12 mouse cellular contexts compared by ENCODE assay signal in the genomic region with DNA sequence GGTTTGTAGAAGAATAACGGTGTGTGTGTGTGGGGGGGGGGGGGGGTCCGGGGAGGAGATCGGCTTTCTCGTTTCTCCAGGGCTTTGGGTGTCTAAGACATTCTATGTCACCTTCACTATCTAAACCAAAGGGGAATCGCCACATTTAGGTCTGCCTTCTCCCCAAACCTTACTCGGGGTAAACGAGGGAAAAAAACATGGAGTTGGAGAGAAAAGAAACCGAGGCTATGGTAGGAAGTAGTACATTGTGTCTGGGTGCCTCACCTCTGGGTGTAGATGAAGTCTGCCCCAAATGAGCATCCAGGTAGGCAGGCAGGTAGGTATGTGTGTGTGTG. TPM values are rescaled to one million over a fixed set of nuclear protein-coding genes. Genes with fewer than 3 reads are reported as not detected.
DNase-seq lines count a peak whose midpoint lies in the region; ATAC-seq lines count a peak whose summit lies in the region.
"Had no signal": no experiment of that assay in that cellular context is flagged by ENCODE, and none has a peak within 500 bp of the region (broad histone marks: within the 10 kb centered on the region; RNA-seq: fewer than 3 reads in every experiment).

No protein-coding gene starts in this region.

- H3K4me2 ChIP-seq in forebrain, embryonic 16.5 days (ENCODE audit: low read length) = peak overlapping the region; percentile 84
- peak overlapping the region; percentile 66 for H3K4me2 ChIP-seq in limb, embryonic 13.5 days (replicated peaks)
- H3K4me2 ChIP-seq in neural tube, embryonic 14.5 days (ENCODE audit: low read depth, low read length) = peak overlapping the region; percentile 72
- H3K4me2 ChIP-seq: lung, embryonic 15.5 days had no signal

- H3K4me1 ChIP-seq in megakaryocyte, embryonic 14.5 days = peaks cover 55% of the 10 kb centered on the region
- peaks cover 55% of the 10 kb centered on the region for H3K4me1 ChIP-seq in forebrain, embryonic 16.5 days (replicated peaks; ENCODE audit: control insufficient read depth, insufficient read depth, low read length)
- peaks cover 22% of the 10 kb centered on the region for H3K4me1 ChIP-seq in limb, embryonic 13.5 days
- H3K4me1 ChIP-seq in neural tube, embryonic 14.5 days (ENCODE audit: control insufficient read depth, insufficient read depth, low read length) = peaks cover 47% of the 10 kb centered on the region

- H3K4me3 ChIP-seq in megakaryocyte, embryonic 14.5 days (replicated peaks) = peak overlapping the region; percentile 59
- peak overlapping the region; percentile 50 for H3K4me3 ChIP-seq in forebrain, embryonic 16.5 days (replicated peaks; ENCODE audit: low read length)
- no peak overlapping the region for H3K4me3 ChIP-seq in limb, embryonic 13.5 days
- peak overlapping the region; percentile 58 for H3K4me3 ChIP-seq in neural tube, embryonic 14.5 days (ENCODE audit: low read depth, low read length)
- H3K4me3 ChIP-seq: erythroblast, embryonic 14.5 days; lung, embryonic 15.5 days had no signal

- no peaks in the 10 kb centered on the region for H3K9me3 ChIP-seq in megakaryocyte, embryonic 14.5 days
- H3K9me3 ChIP-seq in forebrain, embryonic 16.5 days (ENCODE audit: control insufficient read depth, low read length) = no peaks in the 10 kb centered on the region
- no peaks in the 10 kb centered on the region for H3K9me3 ChIP-seq in limb, embryonic 13.5 days
- no peaks in the 10 kb centered on the region for H3K9me3 ChIP-seq in neural tube, embryonic 14.5 days (ENCODE audit: control insufficient read depth, low read length)
- H3K9me3 ChIP-seq: intestine, embryonic 15.5 days; lung, embryonic 15.5 days had no signal

- no peak for DNase-seq in spleen, postnatal 4 days (ENCODE audit: low spot score in 2 of 2)
- no peak for DNase-seq in liver
- DNase-seq in lung, postnatal 4 days = no peak
- DNase-seq: gastrocnemius, postnatal 10 days had no signal

- no peak for ATAC-seq in megakaryocyte, adult 5-6 weeks (ENCODE audit: poor library complexity, severe bottlenecking)
- ATAC-seq in forebrain, embryonic 16.5 days = 0 out of 2 replicates have a peak, but pooled peaks have one; percentile 5
- ATAC-seq in limb, embryonic 13.5 days (ENCODE audit: low FRiP score, low read depth) = no peak
- ATAC-seq in neural tube, embryonic 14.5 days (ENCODE audit: low read depth) = no peak
- ATAC-seq: intestine, embryonic 15.5 days had no signal

- H3K9ac ChIP-seq in forebrain, embryonic 16.5 days (replicated peaks; ENCODE audit: low read depth, low read length) = peak overlapping the region; percentile 68
- H3K9ac ChIP-seq in limb, embryonic 13.5 days = no peak overlapping the region
- peak overlapping the region; percentile 70 for H3K9ac ChIP-seq in neural tube, embryonic 14.5 days (replicated peaks; ENCODE audit: low read depth, low read length)
- H3K9ac ChIP-seq: intestine, embryonic 15.5 days; lung, embryonic 15.5 days had no signal

- peak overlapping the region; percentile 88 for H3K27ac ChIP-seq in forebrain, embryonic 16.5 days (ENCODE audit: low read length)
- H3K27ac ChIP-seq in limb, embryonic 13.5 days = no peak overlapping the region
- peak overlapping the region; percentile 79 for H3K27ac ChIP-seq in neural tube, embryonic 14.5 days (ENCODE audit: low read depth, low read length)
- H3K27ac ChIP-seq: intestine, embryonic 15.5 days; lung, embryonic 15.5 days had no signal

- H3K36me3 ChIP-seq in megakaryocyte, embryonic 14.5 days (replicated peaks; ENCODE audit: low read length) = no peaks in the 10 kb centered on the region
- H3K36me3 ChIP-seq in forebrain, embryonic 16.5 days (ENCODE audit: control insufficient read depth, insufficient read depth) = 0 out of 2 replicates have a peak, but pooled peaks cover 2% of the 10 kb centered on the region
- H3K36me3 ChIP-seq in limb, embryonic 13.5 days = no peaks in the 10 kb centered on the region
- H3K36me3 ChIP-seq in neural tube, embryonic 14.5 days (ENCODE audit: control insufficient read depth, insufficient read depth, low read length) = no peaks in the 10 kb centered on the region
- H3K36me3 ChIP-seq: intestine, embryonic 15.5 days; lung, embryonic 15.5 days had no signal

- 2% methylated on average over 8 of the region's 8 CpGs for WGBS in forebrain, embryonic 16.5 days
- WGBS in limb, embryonic 13.5 days = 10% methylated on average over 8 of the region's 8 CpGs
- WGBS in neural tube, embryonic 14.5 days = 5% methylated on average over 8 of the region's 8 CpGs

- peaks cover 91% of the 10 kb centered on the region for H3K27me3 ChIP-seq in megakaryocyte, embryonic 14.5 days (replicated peaks)
- H3K27me3 ChIP-seq in forebrain, embryonic 16.5 days (replicated peaks; ENCODE audit: control insufficient read depth, insufficient read depth, low read length) = no peaks in the 10 kb centered on the region
- H3K27me3 ChIP-seq in limb, embryonic 13.5 days = peaks cover 83% of the 10 kb centered on the region
- H3K27me3 ChIP-seq in neural tube, embryonic 14.5 days (ENCODE audit: control insufficient read depth, insufficient read depth, low read length) = peaks cover 3% of the 10 kb centered on the region; the same call in 1 of the 2 replicates

RNA-seq across cellular contexts. Expression of a gene that starts 12.0 kb away (rescaled TPM):
- polyA plus RNA-seq in megakaryocyte, embryonic 14.5 days (2012; ENCODE audit: insufficient read depth, low replicate concordance) = 34.1 and 96.8 TPM in 2 replicates
- 3.9 and 5.6 TPM in 2 replicates for total RNA-seq in megakaryocyte, adult 5-6 weeks (2015)
- 13.2 and 18.4 TPM in 2 replicates for total RNA-seq in megakaryocyte, adult 5-6 weeks (2017)
- polyA plus RNA-seq in forebrain, embryonic 16.5 days (2015; fragmentation: Nextera tagmentation; extraction: Ambion mirVana) = 60.1 and 65.6 TPM in 2 replicates
- 41.0 and 42.0 TPM in 2 replicates for polyA plus RNA-seq in limb, embryonic 13.5 days (2015; fragmentation: Nextera tagmentation; extraction: Ambion mirVana)
- 38.9 and 47.5 TPM in 2 replicates for polyA plus RNA-seq in neural tube, embryonic 14.5 days (2014; fragmentation: Nextera tagmentation; extraction: Ambion mirVana)

RNA-seq across cellular contexts. Expression of a gene that starts 29.5 kb away (rescaled TPM):
- polyA plus RNA-seq in megakaryocyte, embryonic 14.5 days (2012; ENCODE audit: insufficient read depth, low replicate concordance) = 31.4 and 127 TPM in 2 replicates
- 25.8 and 30.9 TPM in 2 replicates for total RNA-seq in megakaryocyte, adult 5-6 weeks (2015)
- 10.6 and 12.1 TPM in 2 replicates for total RNA-seq in megakaryocyte, adult 5-6 weeks (2017)
- polyA plus RNA-seq in forebrain, embryonic 16.5 days (2015; fragmentation: Nextera tagmentation; extraction: Ambion mirVana) = 2.0 TPM in 2 replicates
- 0.57 and 0.94 TPM in 2 replicates for polyA plus RNA-seq in limb, embryonic 13.5 days (2015; fragmentation: Nextera tagmentation; extraction: Ambion mirVana)
- 0.77 and 1.3 TPM in 2 replicates for polyA plus RNA-seq in neural tube, embryonic 14.5 days (2014; fragmentation: Nextera tagmentation; extraction: Ambion mirVana)

RNA-seq across cellular contexts. Expression of a gene that starts 36.6 kb away (rescaled TPM):
- polyA plus RNA-seq in megakaryocyte, embryonic 14.5 days (2012; ENCODE audit: insufficient read depth, low replicate concordance) = 1.0 and 1.9 TPM in 2 replicates
- total RNA-seq in megakaryocyte, adult 5-6 weeks (2015) = 10.6 and 10.7 TPM in 2 replicates
- 7.2 and 9.3 TPM in 2 replicates for total RNA-seq in megakaryocyte, adult 5-6 weeks (2017)
- 16.3 and 17.5 TPM in 2 replicates for polyA plus RNA-seq in forebrain, embryonic 16.5 days (2015; fragmentation: Nextera tagmentation; extraction: Ambion mirVana)
- 21.0 and 22.2 TPM in 2 replicates for polyA plus RNA-seq in limb, embryonic 13.5 days (2015; fragmentation: Nextera tagmentation; extraction: Ambion mirVana)
- 12.9 and 14.9 TPM in 2 replicates for polyA plus RNA-seq in neural tube, embryonic 14.5 days (2014; fragmentation: Nextera tagmentation; extraction: Ambion mirVana)

Comparison
In these comparisons a context has a peak if more than half of its experiments do, and no peak if none do; other contexts are left out.
1. RNA of a gene that starts 29.5 kb away (polyA plus RNA-seq): 31.4 to 127 TPM in megakaryocyte, embryonic 14.5 days; 2.0 TPM in forebrain, embryonic 16.5 days, 0.77 to 1.3 TPM in neural tube, embryonic 14.5 days and 0.57 to 0.94 TPM in limb, embryonic 13.5 days; every median in the first group is over 10 times any median in the second.
2. Peak in every context shown above with its lines, with median percentiles within 50 percentile points of each other: H3K4me2 ChIP-seq.